Mouse (Mus musculus) midbrain, embryonic 14.5 days (tissue): ENCODE results near the gene Tmem151b. TPM values are rescaled to one million over a fixed set of nuclear protein-coding genes. Genes with fewer than 3 reads are reported as not detected.

Experiments
- polyA plus RNA-seq: library from polyadenylated mRNA; unstranded; fragments of >200 nt; fragmentation: Nextera tagmentation; extraction: Ambion mirVana; gene quantifications from 2 replicates; pipeline ENCODE4 v1.2.1, GENCODE M21; 2014

Tmem151b gene
- polyA plus RNA-seq, 1 experiment from 2014 or later: 20.4 TPM

Other genes starting within 250 kb of the Tmem151b start
- gene Cdc5l, start 115.9 kb downstream of the Tmem151b start, polyA plus RNA-seq: 60.0 and 69.9 TPM in 2 replicates
- gene Spats1, start 74.3 kb downstream of the Tmem151b start, polyA plus RNA-seq: 2.1 and 3.1 TPM in 2 replicates
- 13.6 and 14.8 TPM in 2 replicates for gene Aars2, start 42.8 kb downstream of the Tmem151b start, polyA plus RNA-seq
- gene Tcte1, start 26.2 kb downstream of the Tmem151b start, polyA plus RNA-seq: 3.0 and 5.8 TPM in 2 replicates
- 4.2 and 4.9 TPM in 2 replicates for gene Nfkbie, start 6.0 kb upstream of the Tmem151b start, polyA plus RNA-seq
- gene Slc35b2, start 14.2 kb upstream of the Tmem151b start, polyA plus RNA-seq: 73.0 and 77.1 TPM in 2 replicates
- gene Hsp90ab1, start 23.6 kb upstream of the Tmem151b start, polyA plus RNA-seq: 1,248 and 1,388 TPM in 2 replicates
- 21.2 and 33.2 TPM in 2 replicates for gene Slc29a1, start 49.9 kb upstream of the Tmem151b start, polyA plus RNA-seq
- not detected in 2 replicates for gene Mymx, start 52.4 kb upstream of the Tmem151b start, polyA plus RNA-seq
- gene Capn11, start 109.6 kb upstream of the Tmem151b start, polyA plus RNA-seq: 0.08 and 2.4 TPM in 2 replicates
- 110 and 139 TPM in 2 replicates for gene Mrpl14, start 136.6 kb upstream of the Tmem151b start, polyA plus RNA-seq
- gene Tmem63b, start 137.2 kb upstream of the Tmem151b start, polyA plus RNA-seq: 123 and 130 TPM in 2 replicates
- 0.47 TPM in 1 of 2 replicates, not detected in the other for gene 1600014C23Rik, start 184.2 kb upstream of the Tmem151b start, polyA plus RNA-seq